Mouse (Mus musculus) brain, embryonic 14.5 days (tissue): Measurements from ENCODE around the gene Gna11.

ENCODE experiments used
- CTCF ChIP-seq: fragments of 200-500 bp; IDR thresholded peaks from 2 replicates; pipeline ENCODE4 v1.5.1; 2012; ENCODE audit warnings: inconsistent platforms, mild to moderate bottlenecking, moderate library complexity, borderline replicate concordance; ENCODE audit not compliant: insufficient read depth, insufficient read length; ENCODE audit errors: extremely low read depth
- POLR2A ChIP-seq: fragments of 200-500 bp; IDR thresholded peaks from 2 replicates; pipeline ENCODE4 v1.6.1; 2012; ENCODE audit warnings: mild to moderate bottlenecking, inconsistent platforms, borderline replicate concordance; ENCODE audit not compliant: poor library complexity, insufficient read depth, insufficient read length, severe bottlenecking; ENCODE audit errors: extremely low read depth

GRCm38 (mm10) chr10:81592631-81593030, 47.6 kb upstream of the Gna11 start:
- no peak for TF ChIP-seq CTCF
- no peak for TF ChIP-seq POLR2A
